ENCODE assay signal across 8 mouse cellular contexts in the genomic region with DNA sequence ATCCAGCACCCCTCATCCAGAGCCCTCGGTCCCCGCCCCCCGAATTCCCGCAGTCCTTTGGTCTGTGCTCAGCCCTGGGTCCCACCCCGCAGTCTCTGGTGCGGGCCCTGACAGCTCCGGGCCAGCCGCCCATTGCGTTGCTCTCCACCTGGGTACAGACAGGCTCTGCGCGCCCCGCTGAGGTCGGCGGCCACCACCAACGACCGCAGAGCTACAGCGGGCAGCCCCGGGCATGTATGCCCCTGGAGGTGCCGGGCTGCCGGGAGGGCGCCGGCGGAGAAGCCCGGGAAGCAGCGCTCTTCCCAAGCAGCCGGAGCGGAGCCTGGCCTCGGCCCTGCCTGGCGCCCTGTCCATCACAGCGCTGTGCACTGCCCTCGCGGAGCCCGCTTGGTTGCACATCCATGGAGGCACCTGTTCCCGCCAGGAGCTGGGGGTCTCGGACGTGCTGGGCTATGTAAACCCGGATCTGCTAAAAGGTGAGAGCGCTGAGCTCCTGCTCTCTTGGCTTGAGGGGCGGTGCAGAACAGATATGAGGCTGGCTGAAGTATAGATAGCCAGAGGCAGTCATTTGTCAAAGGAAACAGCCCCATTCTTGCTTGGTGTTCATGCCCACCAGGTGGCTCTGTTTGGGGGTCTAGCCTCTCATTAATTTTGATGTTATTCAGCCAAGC. TPM values are rescaled to one million over a fixed set of nuclear protein-coding genes. Genes with fewer than 3 reads are reported as not detected.
DNase-seq lines count a peak whose midpoint lies in the region; ATAC-seq and TF ChIP-seq lines count a peak whose summit lies in the region.

No protein-coding gene starts in this region.

- no peaks in the 10 kb centered on the region for H3K9me3 ChIP-seq in CH12.LX (replicated peaks; ENCODE audit: low read length)
- no peaks in the 10 kb centered on the region for H3K9me3 ChIP-seq in lung, embryonic 16.5 days (ENCODE audit: control insufficient read depth, low read length)

- no peaks in the 10 kb centered on the region for H3K27me3 ChIP-seq in CH12.LX (replicated peaks)
- no peaks in the 10 kb centered on the region for H3K27me3 ChIP-seq in lung, embryonic 16.5 days (ENCODE audit: control insufficient read depth, insufficient read depth, low read depth, low read length)

- no peak overlapping the region for H3K27ac ChIP-seq in CH12.LX (ENCODE audit: insufficient read depth, low read depth)
- peak overlapping the region; percentile 38; the same call in 1 of the 2 replicates for H3K27ac ChIP-seq in lung, embryonic 16.5 days (ENCODE audit: low read length)

- ATAC-seq in erythroid progenitor cell, adult 5-6 weeks (replicated peaks; ENCODE audit: low FRiP score, poor library complexity, severe bottlenecking) = peak; percentile 45
- ATAC-seq in lung, embryonic 16.5 days (ENCODE audit: low read depth) = peak; percentile 61

- TF ChIP-seq POLR2A in CH12.LX (IDR thresholded peaks at IDR 0.05; ENCODE audit: low read depth, low read length) = no peak

- peaks cover 17% of the 10 kb centered on the region for H3K79me2 ChIP-seq in CH12.LX (replicated peaks; ENCODE audit: control insufficient read depth, extremely low read depth, insufficient read depth, poor library complexity, severe bottlenecking)

- under 1% methylated on average over 37 of the region's 39 CpGs for WGBS in lung, embryonic 16.5 days

- H3K4me1 ChIP-seq in CH12.LX (ENCODE audit: control insufficient read depth in 1 of 2, insufficient read depth in 2 of 2) = peaks cover 5 to 31% of the 10 kb centered on the region in 2 experiments
- H3K4me1 ChIP-seq in lung, embryonic 16.5 days (replicated peaks; ENCODE audit: control insufficient read depth, insufficient read depth, low read length) = peaks cover 16% of the 10 kb centered on the region

- peak; percentile 34 for DNase-seq in CH12.LX (ENCODE audit: extremely low read depth)
- DNase-seq in brain, adult 2 months (ENCODE audit: low read depth, low spot score) = peak; percentile 34
- DNase-seq in heart, postnatal 14 days = peak; percentile 40 to 45
- peak; percentile 27 to 32 for DNase-seq in layer of hippocampus, adult 18-20 months (ENCODE audit: low spot score in 2 of 2)
- DNase-seq in ovary, postnatal 10 days (ENCODE audit: low spot score) = peak; percentile 15
- DNase-seq in thymus, postnatal 10 days (ENCODE audit: low spot score in 2 of 2) = peak; percentile 45 to 49

- H3K4me2 ChIP-seq in CH12.LX (ENCODE audit: insufficient read depth, low read depth, poor library complexity, severe bottlenecking) = peak overlapping the region; percentile 89
- peak overlapping the region; percentile 95 for H3K4me2 ChIP-seq in lung, embryonic 16.5 days (ENCODE audit: low read depth, low read length)

- intact Hi-C loops in heart, postnatal 14 days (cut with DNase I) = loop anchor here (1.0 kb wide), 1 partner anchor 22 kb away; a partner anchor contains a TSS

- peaks cover 27 to 58% of the 10 kb centered on the region in 2 experiments for H3K36me3 ChIP-seq in CH12.LX (replicated peaks in 1 of 2; ENCODE audit: control insufficient read depth in 1 of 2, insufficient read depth in 1 of 2, low read length in 1 of 2)
- peaks cover 13% of the 10 kb centered on the region for H3K36me3 ChIP-seq in lung, embryonic 16.5 days (ENCODE audit: control insufficient read depth, insufficient read depth, low read length)

- no peak; the same call in 1 of the 2 replicates for TF ChIP-seq RAD21 in CH12.LX (IDR thresholded peaks at IDR 0.05; ENCODE audit: low read depth, low read length)

- no peak for TF ChIP-seq EP300 in CH12.LX (IDR thresholded peaks at IDR 0.05; ENCODE audit: low read length)

- dilution Hi-C loops in CH12.LX (cut with MboI; ENCODE audit: extremely low pct_ligation_motif_present, extremely low pct_unique_long_range_greater_than_20kb, low sequenced_read_pairs) = no loop called here

- peak in 1 of 2 experiments; percentile 57; a peak in 2 of 4 replicates for TF ChIP-seq CTCF in CH12.LX (conservative IDR thresholded peaks at IDR 0.05 in 1 of 2, IDR thresholded peaks at IDR 0.05 in 1 of 2; ENCODE audit: low read depth in 2 of 2, low read length in 2 of 2)

- in situ Hi-C loops in CH12.LX (cut with MboI; ENCODE audit: low pct_ligation_motif_present, low pct_unique_long_range_greater_than_20kb, low sequenced_read_pairs) = no loop called here

- peak overlapping the region; percentile 74 to 96 (median 95) for H3K4me3 ChIP-seq in CH12.LX (replicated peaks in 1 of 3; ENCODE audit: low read depth in 2 of 3, low read length in 2 of 3, poor library complexity in 1 of 3)
- H3K4me3 ChIP-seq in lung, embryonic 16.5 days (ENCODE audit: low read length) = peak overlapping the region; percentile 93

- peak overlapping the region; percentile 79 for H3K9ac ChIP-seq in CH12.LX (ENCODE audit: insufficient read depth, low read depth)
- peak overlapping the region; percentile 87 for H3K9ac ChIP-seq in lung, embryonic 16.5 days (ENCODE audit: low read length)

TF ChIP-seq in CH12.LX, 34 proteins besides CTCF, POLR2A, EP300 and RAD21:
- TF ChIP-seq SMC3 (IDR thresholded peaks at IDR 0.05; ENCODE audit: low read depth, low read length) (peak; percentile 51), MAFK (IDR thresholded peaks at IDR 0.05; ENCODE audit: insufficient replicate concordance, low read length) (no peak)
TF ChIP-seq in CH12.LX: peak in this region for 1.

RNA-seq across cellular contexts. Expression of a gene that starts 0.8 kb away (rescaled TPM):
- 11.5 and 12.0 TPM in 2 replicates for total RNA-seq in CH12.LX (2012; rRNA removed)
- 12.3 and 15.8 TPM in 2 replicates for total RNA-seq in CH12.LX (2014; rRNA removed)
- 11.4 and 11.9 TPM in 2 replicates for polyA plus RNA-seq in CH12.LX (2012; ENCODE audit: insufficient read length, low read depth)
- total RNA-seq in erythroid progenitor cell, adult 5-6 weeks (2015; ENCODE audit: low replicate concordance) = 13.3 and 29.3 TPM in 2 replicates
- 25.8 and 28.4 TPM in 2 replicates for total RNA-seq in erythroid progenitor cell, adult 5-6 weeks (2017; ENCODE audit: low replicate concordance)
- 10 to 100 TPM; 29.0 to 31.9 TPM for total RNA-seq in heart, postnatal 14 days (2021)
- 10 to 100 TPM; 73.5 to 75.8 TPM for total RNA-seq in layer of hippocampus, adult 18-20 months (2021)
- polyA plus RNA-seq in lung, embryonic 16.5 days (2015; fragmentation: Nextera tagmentation; extraction: Ambion mirVana) = 26.5 and 26.6 TPM in 2 replicates

RNA-seq across cellular contexts. Expression of a gene that starts 0.9 kb away (rescaled TPM):
- total RNA-seq in CH12.LX (2012; rRNA removed) (72.1 and 79.0 TPM in 2 replicates), CH12.LX (2014; rRNA removed) (58.3 and 60.9 TPM in 2 replicates)
- polyA plus RNA-seq in CH12.LX (2012; ENCODE audit: insufficient read length, low read depth) = 74.3 and 74.5 TPM in 2 replicates
- total RNA-seq in erythroid progenitor cell, adult 5-6 weeks (2015; ENCODE audit: low replicate concordance) = 9.2 and 15.1 TPM in 2 replicates
- 9.4 and 11.9 TPM in 2 replicates for total RNA-seq in erythroid progenitor cell, adult 5-6 weeks (2017; ENCODE audit: low replicate concordance)
- 10 to 100 TPM; 57.2 to 59.4 TPM for total RNA-seq in heart, postnatal 14 days (2021)
- total RNA-seq in layer of hippocampus, adult 18-20 months (2021) = 10 to 100 TPM; 72.8 to 81.6 TPM
- 69.9 and 75.9 TPM in 2 replicates for polyA plus RNA-seq in lung, embryonic 16.5 days (2015; fragmentation: Nextera tagmentation; extraction: Ambion mirVana)

RNA-seq across cellular contexts. Expression of a gene that starts 21.5 kb away (rescaled TPM):
- total RNA-seq in CH12.LX (2012; rRNA removed) (69.0 and 71.4 TPM in 2 replicates), CH12.LX (2014; rRNA removed) (122 and 135 TPM in 2 replicates)
- 66.8 and 80.6 TPM in 2 replicates for polyA plus RNA-seq in CH12.LX (2012; ENCODE audit: insufficient read length, low read depth)
- total RNA-seq in erythroid progenitor cell, adult 5-6 weeks (2015; ENCODE audit: low replicate concordance) = 47.2 and 59.5 TPM in 2 replicates
- 46.2 and 65.4 TPM in 2 replicates for total RNA-seq in erythroid progenitor cell, adult 5-6 weeks (2017; ENCODE audit: low replicate concordance)
- 100 to 1,000 TPM; 163 to 165 TPM for total RNA-seq in heart, postnatal 14 days (2021)
- total RNA-seq in layer of hippocampus, adult 18-20 months (2021) = 100 to 1,000 TPM in 1 of 2 experiments, 10 to 100 TPM in 1; 99.8 to 104 TPM
- polyA plus RNA-seq in lung, embryonic 16.5 days (2015; fragmentation: Nextera tagmentation; extraction: Ambion mirVana) = 56.8 and 57.3 TPM in 2 replicates

RNA-seq across cellular contexts. Expression of a gene that starts 40.3 kb away (rescaled TPM):
- total RNA-seq in CH12.LX (2012; rRNA removed) (90.3 and 99.0 TPM in 2 replicates), CH12.LX (2014; rRNA removed) (74.3 and 75.1 TPM in 2 replicates)
- 100 and 102 TPM in 2 replicates for polyA plus RNA-seq in CH12.LX (2012; ENCODE audit: insufficient read length, low read depth)
- 68.3 and 82.5 TPM in 2 replicates for total RNA-seq in erythroid progenitor cell, adult 5-6 weeks (2015; ENCODE audit: low replicate concordance)
- total RNA-seq in erythroid progenitor cell, adult 5-6 weeks (2017; ENCODE audit: low replicate concordance) = 86.6 and 112 TPM in 2 replicates
- 10 to 100 TPM; 57.3 to 57.6 TPM for total RNA-seq in heart, postnatal 14 days (2021)
- total RNA-seq in layer of hippocampus, adult 18-20 months (2021) = 10 to 100 TPM; 94.5 to 95.2 TPM
- polyA plus RNA-seq in lung, embryonic 16.5 days (2015; fragmentation: Nextera tagmentation; extraction: Ambion mirVana) = 51.9 and 53.7 TPM in 2 replicates

RNA-seq across cellular contexts. Expression of a gene that starts 40.4 kb away (rescaled TPM):
- 0.93 and 1.3 TPM in 2 replicates for total RNA-seq in CH12.LX (2012; rRNA removed)
- 0.63 and 1.2 TPM in 2 replicates for total RNA-seq in CH12.LX (2014; rRNA removed)
- 0.77 and 0.94 TPM in 2 replicates for polyA plus RNA-seq in CH12.LX (2012; ENCODE audit: insufficient read length, low read depth)
- 0.84 TPM in 1 of 2 replicates, not detected in the other for total RNA-seq in erythroid progenitor cell, adult 5-6 weeks (2015; ENCODE audit: low replicate concordance)
- 1.1 TPM in 1 of 2 replicates, not detected in the other for total RNA-seq in erythroid progenitor cell, adult 5-6 weeks (2017; ENCODE audit: low replicate concordance)
- total RNA-seq in heart, postnatal 14 days (2021) = under 1 TPM; 0.56 to 0.60 TPM
- total RNA-seq in layer of hippocampus, adult 18-20 months (2021) = 1 to 10 TPM in 1 of 2 experiments, under 1 TPM in 1; 0.37 to 1.3 TPM
- 1.8 and 1.9 TPM in 2 replicates for polyA plus RNA-seq in lung, embryonic 16.5 days (2015; fragmentation: Nextera tagmentation; extraction: Ambion mirVana)
